Mouse (Mus musculus): ENCODE measurements at regions not wholly inside any gene's neighbourhood (a gene's known extent, or its start where the extent isn't known, plus 50 kb on each side); places are given as distances from the start of the nearest gene placed in this dataset.

GRCm38 (mm10) chr4:139907366-139907765 is 60.5 kb downstream of the Klhdc7a start:
- 86% methylated on average over 6 of the region's 6 CpGs for WGBS
- H3K27ac ChIP-seq: no peak overlapping the region
- no peaks in the 10 kb centered on the region for H3K36me3 ChIP-seq
- H3K4me1 ChIP-seq (replicated peaks): peaks cover 39% of the 10 kb centered on the region
- no peak overlapping the region for H3K4me3 ChIP-seq
- no peaks in the 10 kb centered on the region for H3K9me3 ChIP-seq
- no peak for DNase-seq (ENCODE audit: low spot score)
- peaks cover 12% of the 10 kb centered on the region; the same call in 1 of the 2 replicates for H3K27me3 ChIP-seq (ENCODE audit: insufficient read depth, poor library complexity, severe bottlenecking)

GRCm38 (mm10) chr4:139906176-139906575 is 61.6 kb downstream of the Klhdc7a start:
- DNase-seq (ENCODE audit: low spot score): no peak
- Histone ChIP-seq H3K4me3 (no peak overlapping the region), H3K36me3 (no peaks in the 10 kb centered on the region), H3K4me1 (replicated peaks) (peaks cover 32% of the 10 kb centered on the region), H3K27ac (peak overlapping the region; percentile 69; the same call in 1 of the 2 replicates), H3K9me3 (no peaks in the 10 kb centered on the region), H3K27me3 (ENCODE audit: insufficient read depth, poor library complexity, severe bottlenecking) (peaks cover 8% of the 10 kb centered on the region; the same call in 1 of the 2 replicates)
- WGBS: 90% methylated on average over 12 of the region's 12 CpGs

DNA sequence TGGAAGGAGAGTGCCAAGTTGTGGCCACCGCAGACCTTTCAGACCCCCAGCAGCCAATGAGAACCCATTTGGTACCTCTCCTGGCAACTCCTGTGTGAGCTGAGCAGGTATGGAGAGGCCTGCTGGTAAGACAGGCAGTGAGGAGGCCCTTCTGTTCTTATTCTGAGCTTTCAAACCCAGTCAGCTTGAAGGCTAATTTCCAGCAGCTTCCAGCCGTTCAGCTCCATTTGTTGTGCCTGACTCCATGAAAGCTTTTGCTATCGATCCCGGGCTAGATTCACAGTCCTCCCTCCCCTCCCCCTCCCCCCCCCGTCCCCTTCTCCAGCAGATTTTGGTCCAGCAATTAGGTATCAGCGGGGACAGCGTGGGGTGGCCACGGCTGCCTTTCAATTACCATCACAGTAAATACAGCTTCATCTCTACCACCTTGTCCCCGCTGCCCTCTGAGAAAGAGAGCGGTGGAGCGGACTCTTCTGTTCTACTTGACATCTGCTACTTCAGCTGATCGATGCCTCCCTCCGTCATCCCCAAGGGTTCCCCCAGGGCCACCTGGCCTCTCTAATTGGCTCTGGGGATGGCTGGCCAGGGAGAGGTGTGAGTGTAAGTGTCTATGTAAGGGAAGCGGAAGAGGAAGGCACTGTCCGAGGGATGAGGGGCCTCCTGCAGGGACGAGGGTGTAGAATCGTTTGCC is 62.6 kb downstream of the Klhdc7a start:
- DNase-seq (ENCODE audit: low spot score): peak; percentile 31
- WGBS: 33% methylated on average over 17 of the region's 17 CpGs
- no peak overlapping the region for H3K4me3 ChIP-seq
- peaks cover 28% of the 10 kb centered on the region for H3K4me1 ChIP-seq (replicated peaks)
- H3K27ac ChIP-seq: peak overlapping the region; percentile 69
- H3K9me3 ChIP-seq: no peaks in the 10 kb centered on the region
- no peaks in the 10 kb centered on the region for H3K36me3 ChIP-seq
- peaks cover 8% of the 10 kb centered on the region; the same call in 1 of the 2 replicates for H3K27me3 ChIP-seq (ENCODE audit: insufficient read depth, poor library complexity, severe bottlenecking)

GRCm38 (mm10) chr4:139899960-139900359 is 66.6 kb upstream of the Pax7 start:
- Histone ChIP-seq H3K4me3 (no peak overlapping the region), H3K36me3 (no peaks in the 10 kb centered on the region), H3K4me1 (replicated peaks) (peaks cover 10% of the 10 kb centered on the region), H3K27ac (no peak overlapping the region), H3K9me3 (no peaks in the 10 kb centered on the region), H3K27me3 (ENCODE audit: insufficient read depth, poor library complexity, severe bottlenecking) (no peaks in the 10 kb centered on the region)
- DNase-seq (ENCODE audit: low spot score): no peak
- 80% methylated on average over 9 of the region's 9 CpGs for WGBS

- DNase-seq (ENCODE audit: low spot score): no peak
- 86% methylated on average over 8 of the region's 8 CpGs for WGBS
- no peak overlapping the region for H3K4me3 ChIP-seq
- no peaks in the 10 kb centered on the region for H3K9me3 ChIP-seq
- no peak overlapping the region for H3K27ac ChIP-seq
- H3K27me3 ChIP-seq (ENCODE audit: insufficient read depth, poor library complexity, severe bottlenecking): no peaks in the 10 kb centered on the region
- peaks cover 5% of the 10 kb centered on the region for H3K4me1 ChIP-seq (replicated peaks)
- H3K36me3 ChIP-seq: no peaks in the 10 kb centered on the region
Measured at GRCm38 (mm10) chr4:139899410-139899809, 66.1 kb upstream of the Pax7 start.

- Histone ChIP-seq H3K27me3 (ENCODE audit: insufficient read depth, poor library complexity, severe bottlenecking) (no peaks in the 10 kb centered on the region), H3K4me1 (replicated peaks) (peaks cover 18% of the 10 kb centered on the region; the same call in 1 of the 2 replicates), H3K27ac (no peak overlapping the region), H3K4me3 (no peak overlapping the region), H3K9me3 (no peaks in the 10 kb centered on the region), H3K36me3 (no peaks in the 10 kb centered on the region)
- WGBS: 73% methylated on average over 7 of the region's 7 CpGs
- no peak for DNase-seq (ENCODE audit: low spot score)
Measured at GRCm38 (mm10) chr4:139892678-139893077, 59.4 kb upstream of the Pax7 start.

DNA sequence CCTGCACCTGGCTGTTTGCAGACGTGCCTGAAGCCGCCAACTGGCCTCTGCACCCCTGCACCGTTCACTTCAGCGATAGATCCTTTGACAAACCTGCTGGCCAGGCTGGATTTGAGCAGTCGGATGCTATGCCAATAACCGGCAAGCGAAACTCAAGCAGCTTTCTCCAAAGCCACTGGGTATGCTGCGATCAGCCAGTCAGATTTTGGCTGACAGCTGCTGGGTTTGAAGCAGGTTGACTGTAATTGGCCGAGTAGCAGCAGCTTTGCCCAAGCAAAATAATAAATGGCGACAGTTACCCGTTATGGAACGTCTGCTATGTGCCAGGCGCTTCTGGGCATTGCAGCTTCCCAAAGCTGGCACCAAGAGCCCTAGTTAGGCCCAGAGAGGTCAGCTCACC is 55.7 kb upstream of the Pax7 start:
- no peaks in the 10 kb centered on the region for H3K36me3 ChIP-seq
- no peak overlapping the region for H3K27ac ChIP-seq
- H3K9me3 ChIP-seq: no peaks in the 10 kb centered on the region
- WGBS: 88% methylated on average over 13 of the region's 13 CpGs
- H3K4me3 ChIP-seq: no peak overlapping the region
- peaks cover 18% of the 10 kb centered on the region; the same call in 1 of the 2 replicates for H3K4me1 ChIP-seq (replicated peaks)
- no peak for DNase-seq (ENCODE audit: low spot score)
- H3K27me3 ChIP-seq (ENCODE audit: insufficient read depth, poor library complexity, severe bottlenecking): no peaks in the 10 kb centered on the region

Data from hindbrain, embryonic 10.5 days (tissue).